Mouse (Mus musculus): ENCODE measurements around the gene Rassf2.
A peak's percentile ranks its signal among the peaks of the same experiment; 100 is the strongest.

The Rassf2 gene

DNA sequence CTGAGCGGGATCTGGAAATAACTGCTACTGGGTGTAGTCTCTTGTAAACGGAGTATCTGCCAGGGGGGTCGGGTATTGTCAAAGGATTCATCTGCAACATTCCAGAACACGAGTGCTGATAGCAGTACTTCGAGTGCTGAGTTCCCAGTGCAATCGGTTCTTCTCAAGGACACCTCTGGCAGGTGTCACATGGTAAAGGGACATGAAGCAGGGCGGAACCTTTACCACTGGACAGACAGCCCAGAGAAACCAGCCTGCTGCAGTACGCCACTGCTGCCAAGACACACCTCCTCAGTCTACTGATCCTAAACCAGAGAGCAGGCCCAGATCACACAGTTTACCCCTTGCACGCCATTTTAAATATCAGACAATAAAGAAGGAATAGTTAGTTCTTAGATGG lies 75.2 kb downstream of the Rassf2 start:
- DNase-seq (ENCODE audit: low spot score in 2 of 2), result no peak

DNA sequence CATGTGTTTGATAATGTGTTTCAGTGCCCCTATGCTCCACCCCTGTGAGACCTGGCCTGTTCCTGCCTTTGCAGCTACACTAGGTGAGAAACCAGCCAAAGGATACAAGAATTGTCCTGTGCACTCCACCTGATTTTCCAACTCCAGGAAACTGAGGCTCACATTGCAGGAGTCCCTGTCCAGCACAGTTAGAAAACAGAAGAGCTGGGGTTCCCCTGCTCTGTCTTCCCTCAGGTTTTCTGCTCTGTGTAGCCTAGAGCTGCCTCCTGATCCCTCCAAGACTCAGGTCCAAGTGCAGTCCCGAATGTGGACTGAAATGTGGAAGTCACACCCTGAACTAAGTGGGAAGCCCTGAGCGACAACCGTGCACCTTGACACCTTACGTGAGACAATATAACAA lies 76.3 kb downstream of the Rassf2 start:
- DNase-seq (ENCODE audit: low spot score in 2 of 2), result no peak

DNA sequence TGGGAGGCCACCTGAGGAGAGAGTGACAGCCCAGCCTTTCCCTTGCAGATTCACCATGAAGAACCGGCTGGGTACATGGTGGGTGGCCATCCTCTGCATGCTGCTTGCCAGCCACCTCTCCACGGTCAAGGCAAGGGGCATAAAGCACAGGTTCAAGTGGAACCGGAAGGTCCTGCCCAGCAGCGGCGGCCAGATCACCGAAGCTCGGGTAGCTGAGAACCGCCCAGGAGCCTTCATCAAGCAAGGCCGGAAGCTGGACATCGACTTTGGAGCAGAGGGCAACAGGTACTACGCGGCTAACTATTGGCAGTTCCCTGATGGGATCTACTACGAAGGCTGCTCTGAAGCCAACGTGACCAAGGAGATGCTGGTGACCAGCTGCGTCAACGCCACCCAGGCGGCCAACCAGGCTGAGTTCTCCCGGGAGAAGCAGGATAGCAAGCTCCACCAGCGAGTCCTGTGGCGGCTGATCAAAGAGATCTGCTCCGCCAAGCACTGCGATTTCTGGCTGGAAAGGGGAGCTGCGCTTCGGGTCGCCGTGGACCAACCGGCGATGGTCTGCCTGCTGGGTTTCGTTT lies 77.0 kb downstream of the Rassf2 start:
- no peak for DNase-seq (ENCODE audit: low spot score in 2 of 2)

- no peak for DNase-seq (ENCODE audit: low spot score in 2 of 2)
Observed at GRCm38 (mm10) chr2:131952456-131952855, 77.6 kb downstream of the Rassf2 start.

DNA sequence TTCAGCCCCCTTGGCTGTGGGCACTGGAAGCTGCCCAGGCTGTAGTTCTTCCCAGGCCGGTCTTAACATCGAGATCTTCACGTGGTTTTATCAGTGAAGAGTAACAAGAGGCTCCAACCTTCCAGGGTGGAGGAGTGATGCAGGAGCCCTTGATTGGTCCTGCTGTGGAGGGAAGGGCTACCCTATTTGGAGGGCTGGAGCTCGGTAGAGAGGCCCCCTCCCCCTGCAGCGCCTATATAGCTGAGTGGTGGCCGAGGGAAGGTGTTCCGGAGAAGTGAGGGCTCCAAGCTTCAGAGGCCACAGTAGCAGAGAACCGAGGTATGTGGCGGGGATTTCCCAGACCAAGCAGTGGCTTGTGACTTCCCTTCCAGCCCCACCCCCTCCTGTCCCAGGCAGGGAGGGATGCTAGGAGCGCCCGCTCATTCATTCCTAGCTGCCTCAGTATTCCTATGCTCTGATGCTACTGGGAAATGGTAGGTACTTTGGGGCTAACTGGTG lies 79.4 kb downstream of the Rassf2 start, which contains the start of gene Prnd:
Gene Prnd (plus strand): TSS at position 264 of the 498 bp plus-strand sequence.
- peak in 1 of 2 experiments; percentile 22 for DNase-seq (ENCODE audit: low spot score in 2 of 2)

DNA sequence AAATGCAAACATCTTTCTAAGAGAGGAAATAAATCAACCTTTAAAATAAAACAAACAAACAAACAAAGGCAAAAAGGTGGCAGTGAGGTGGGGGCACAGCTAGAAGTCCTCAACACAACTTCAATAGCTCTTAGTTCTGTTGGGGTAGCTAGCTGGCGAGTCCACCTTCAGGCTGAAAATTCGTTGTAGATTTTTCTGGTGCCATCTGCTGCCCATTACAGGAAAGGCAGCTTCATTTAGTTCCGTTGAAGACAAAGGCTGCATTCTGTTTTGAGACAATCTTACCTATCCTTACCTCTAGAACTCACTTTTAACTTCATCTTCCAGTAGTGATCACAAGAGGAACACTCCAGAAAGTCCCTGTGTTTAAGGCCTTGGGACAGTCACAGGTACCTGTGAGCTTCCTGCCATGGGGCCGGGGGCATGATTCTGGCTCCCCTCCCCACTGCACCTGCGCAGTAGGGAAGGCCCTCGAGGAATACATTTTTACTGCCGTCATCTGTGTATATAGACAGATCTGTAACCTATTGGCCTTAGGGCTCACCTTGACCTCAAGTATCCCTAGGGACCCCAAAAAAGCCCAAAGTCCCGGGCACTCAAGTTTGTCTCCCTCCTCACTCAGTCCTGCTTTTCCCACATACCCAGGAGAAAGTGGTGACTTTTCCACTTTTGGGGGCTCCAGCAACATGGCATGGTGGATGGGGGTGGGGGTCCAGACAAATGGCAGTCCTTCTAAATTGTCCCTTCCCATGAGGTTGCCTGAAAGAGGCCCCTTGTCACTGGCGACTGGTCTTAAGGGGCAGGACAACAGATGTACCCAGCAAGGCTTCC lies 80.1 kb downstream of the Rassf2 start:
- DNase-seq (ENCODE audit: low spot score in 2 of 2), result peak in 1 of 2 experiments; percentile 24

DNA sequence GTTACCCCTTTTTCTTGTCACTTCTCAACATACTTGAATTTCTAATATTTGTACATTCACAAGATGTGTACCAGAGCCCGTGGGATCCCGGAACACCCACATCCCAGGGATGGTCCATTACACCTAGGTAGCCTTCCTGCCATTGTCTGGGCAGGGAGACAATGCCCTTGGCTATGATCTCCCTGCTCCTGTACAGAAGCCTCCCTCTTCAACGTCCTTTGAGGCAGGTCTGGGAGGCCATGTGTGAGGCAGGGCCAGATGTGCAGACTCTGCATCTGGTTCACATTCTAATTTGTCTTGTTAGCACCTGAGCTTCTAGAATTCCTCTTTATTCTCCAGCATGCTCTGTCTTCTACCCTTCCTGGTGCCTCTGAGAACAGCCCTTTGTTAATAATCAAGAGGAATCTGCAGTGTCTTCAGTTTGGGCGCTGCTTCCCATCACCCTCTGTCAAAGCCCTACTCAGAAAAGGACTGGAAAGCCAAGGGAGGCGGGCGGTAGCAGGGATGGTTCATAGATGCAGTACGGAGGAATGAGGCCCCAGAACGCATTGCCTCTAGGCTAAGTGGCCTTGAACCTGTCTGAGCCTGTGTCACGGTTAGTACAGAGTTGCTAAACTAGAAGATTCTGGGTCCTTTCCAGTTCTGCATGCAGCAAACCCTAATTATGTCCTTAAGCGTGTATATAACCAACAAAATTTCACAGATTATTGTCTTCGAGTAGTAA lies 81.0 kb downstream of the Rassf2 start:
- DNase-seq (ENCODE audit: low spot score in 2 of 2), result no peak

GRCm38 (mm10) chr2:131948156-131948555 lies 81.9 kb downstream of the Rassf2 start:
- no peak for DNase-seq (ENCODE audit: low spot score in 2 of 2)

- no peak for DNase-seq (ENCODE audit: low spot score in 2 of 2)
Observed at GRCm38 (mm10) chr2:131946351-131946750, 83.7 kb downstream of the Rassf2 start.

- no peak for DNase-seq (ENCODE audit: low spot score in 2 of 2)
Observed at GRCm38 (mm10) chr2:131945765-131946164, 84.3 kb downstream of the Rassf2 start.

GRCm38 (mm10) chr2:131945225-131945624 lies 84.8 kb downstream of the Rassf2 start:
- DNase-seq (ENCODE audit: low spot score in 2 of 2), result no peak

- DNase-seq (ENCODE audit: low spot score in 2 of 2), result no peak
Observed at GRCm38 (mm10) chr2:131944370-131944769, 85.7 kb downstream of the Rassf2 start.

GRCm38 (mm10) chr2:131941501-131941900 lies 88.6 kb downstream of the Rassf2 start:
- no peak for DNase-seq (ENCODE audit: low spot score in 2 of 2)

DNA sequence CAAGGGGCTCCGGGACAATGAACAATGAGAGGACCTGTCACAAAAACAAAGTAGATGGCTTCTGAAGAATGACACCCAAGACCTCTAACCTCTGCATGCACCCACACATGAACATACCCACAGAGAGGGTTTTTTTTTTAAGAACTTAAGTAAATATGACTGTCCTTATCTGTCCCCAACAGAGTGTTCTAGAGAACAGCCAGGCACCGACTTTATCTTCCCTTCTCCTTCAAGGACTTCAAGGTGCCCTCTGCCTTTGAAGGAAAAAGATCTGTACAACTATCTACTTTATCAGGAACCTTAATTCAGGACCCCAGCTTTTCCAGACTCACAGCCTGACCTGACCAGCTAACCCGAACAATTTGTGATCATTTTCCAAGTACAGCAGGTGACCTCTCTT lies 89.6 kb downstream of the Rassf2 start:
- peak in 1 of 2 experiments; percentile 39 for DNase-seq (ENCODE audit: low spot score in 2 of 2)

Data from spleen, postnatal 36 days (tissue).